Mouse (Mus musculus) liver, embryonic 14.5 days (tissue): Measurements from ENCODE around the gene Trim10.

Source experiments
- CTCF ChIP-seq: IDR thresholded peaks from 2 replicates; pipeline ENCODE4 v1.5.1; 2016; ENCODE audit warnings: antibody characterized with exemption, low read depth, control low read depth
- EP300 ChIP-seq: IDR thresholded peaks from 2 replicates; pipeline ENCODE4 v1.6.1; 2016; ENCODE audit warnings: antibody characterized with exemption, low read depth

DNA sequence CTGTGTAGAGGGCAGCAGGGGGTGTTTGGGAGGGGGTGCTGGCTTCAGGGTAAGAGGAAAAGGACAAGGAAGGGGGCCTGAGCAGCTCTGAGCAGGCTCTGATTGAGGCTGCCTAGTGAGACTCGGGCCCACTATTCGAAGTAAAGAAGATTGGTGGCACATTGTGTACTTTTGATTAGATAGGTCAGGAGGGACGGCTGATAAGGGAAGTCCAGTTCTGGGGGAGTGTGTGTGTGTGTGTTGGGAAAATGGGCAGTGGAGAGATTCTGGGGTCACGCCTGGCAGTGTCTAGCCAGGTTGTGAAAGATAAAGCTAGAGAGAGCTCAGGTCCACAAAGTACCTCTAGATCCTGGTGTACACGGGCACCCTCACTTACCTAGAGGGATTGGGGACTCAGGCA is 17.7 kb upstream of the Trim10 start:
- TF ChIP-seq CTCF (no peak), EP300 (no peak)
